Mouse (Mus musculus) embryonic facial prominence, embryonic 10.5 days (tissue): ENCODE results near the gene Gm20538. TPM values are rescaled to one million over a fixed set of nuclear protein-coding genes. Genes with fewer than 3 reads are reported as not detected.

Experiments used
- DNase-seq: peaks from one replicate; pipeline ENCODE4 v3.0.0-alpha.2; 2017; ENCODE audit warnings: low spot score
- H3K27ac ChIP-seq: fragments of 300-500 bp; sonication (generic); replicated peaks from 2 replicates; pipeline ENCODE4 v1.5.1; 2016; ENCODE audit warnings: mild to moderate bottlenecking
- H3K27me3 ChIP-seq: fragments of 300-500 bp; sonication (generic); replicated peaks from 2 replicates; pipeline ENCODE4 v1.6.1; 2016; ENCODE audit warnings: low read depth, mild to moderate bottlenecking; ENCODE audit not compliant: poor library complexity, severe bottlenecking
- H3K36me3 ChIP-seq: fragments of 300-500 bp; sonication (generic); replicated peaks from 2 replicates; pipeline ENCODE4 v1.6.1; 2016; ENCODE audit warnings: mild to moderate bottlenecking, moderate library complexity
- H3K4me1 ChIP-seq: fragments of 300-500 bp; sonication (generic); 2 replicates; pipeline ENCODE4 v1.6.1; 2016
- H3K4me3 ChIP-seq: fragments of 300-500 bp; sonication (generic); 2 replicates; pipeline ENCODE4 v1.5.1; 2016; ENCODE audit warnings: mild to moderate bottlenecking, moderate library complexity
- H3K9me3 ChIP-seq: fragments of 300-500 bp; sonication (generic); 2 replicates; pipeline ENCODE4 v1.6.1; 2016; ENCODE audit warnings: mild to moderate bottlenecking
- WGBS: fragments of 180-500 bp; shearing (Covaris S2); methylation state at CpG from one replicate; pipeline ENCODE4 v1.1.7; 2016; 5-methylcytosine and 5-hydroxymethylcytosine counted together
- polyA plus RNA-seq: library from polyadenylated mRNA; unstranded; fragments of >200 nt; fragmentation: Nextera tagmentation; extraction: Ambion mirVana; gene quantifications from 2 replicates; pipeline ENCODE4 v1.2.1, GENCODE M21; 2016

Gm20538 gene
- polyA plus RNA-seq, 1 experiment from 2014 or later: not detected

DNA sequence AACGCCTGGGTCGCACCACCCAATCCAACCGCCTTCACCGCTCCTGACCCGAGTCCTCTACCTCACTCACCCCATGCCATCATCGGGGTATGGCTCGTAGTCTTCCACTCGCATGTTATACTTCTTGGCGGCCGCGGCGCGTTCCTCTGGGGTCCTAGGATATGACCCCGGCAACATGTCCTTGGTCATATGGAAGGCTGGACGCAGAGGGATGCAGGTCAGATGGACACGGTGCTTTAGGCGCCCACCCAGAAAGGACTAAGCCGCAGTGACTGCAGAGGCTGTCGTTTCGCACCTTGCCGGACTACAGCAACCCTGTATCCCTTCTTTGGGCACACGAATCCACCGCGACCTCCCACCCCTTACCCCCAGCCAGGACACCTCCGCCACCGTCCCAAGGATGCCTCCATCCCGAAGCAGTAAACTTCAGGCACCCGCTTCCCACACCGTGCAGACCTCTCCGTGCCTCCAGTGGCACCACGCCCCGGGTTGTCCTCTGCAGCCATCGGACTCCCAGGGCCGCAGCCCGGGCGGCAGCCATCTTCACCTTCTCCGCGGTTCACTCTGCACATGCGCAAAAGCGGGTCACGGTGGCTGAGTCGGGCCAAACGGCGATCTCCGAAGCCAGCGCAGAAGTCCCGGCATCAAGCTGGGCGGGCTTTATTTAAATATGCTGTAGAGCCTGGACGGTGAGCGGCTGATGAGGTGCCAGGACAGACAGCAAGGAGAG, 2.4 kb upstream of the Gm20538 start, which contains the start of gene Ndufb8:
Gene Ndufb8 (minus strand): TSS at position 580 of the 730 bp plus-strand sequence.
- DNase-seq: peak; percentile 96
- Histone ChIP-seq H3K27ac (peak within 1 kb of the TSS; percentile 96), H3K4me1 (peaks cover 16% of the 10 kb centered on the region), H3K4me3 (peak within 1 kb of the TSS; percentile 96), H3K9me3 (no peaks in the 10 kb centered on the region), H3K36me3 (peaks cover 37% of the 10 kb centered on the region), H3K27me3 (peaks cover 7% of the 10 kb centered on the region)
- under 1% methylated on average over 50 of the region's 50 CpGs for WGBS

DNA sequence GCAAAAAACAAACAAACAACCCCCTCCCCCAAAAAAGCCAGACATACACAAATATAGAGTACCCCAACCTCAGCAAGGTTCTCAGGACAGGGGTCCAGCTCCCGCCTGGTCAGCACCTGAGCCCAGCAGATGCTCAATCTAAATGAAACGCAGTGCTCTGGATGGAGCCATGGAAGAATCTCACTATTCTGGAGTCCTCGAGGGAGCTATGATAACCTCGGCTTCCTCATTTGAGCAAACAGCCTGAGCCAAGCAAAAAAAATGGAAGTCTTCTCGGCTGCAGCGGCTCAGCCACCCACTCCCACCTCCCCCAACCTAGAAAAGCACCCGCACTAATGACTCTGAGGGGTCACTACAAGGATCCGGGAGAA, 1.8 kb upstream of the Gm20538 start:
- Histone ChIP-seq H3K9me3 (no peaks in the 10 kb centered on the region), H3K27ac (peak overlapping the region; percentile 96), H3K4me3 (peak overlapping the region; percentile 96), H3K36me3 (peaks cover 42% of the 10 kb centered on the region), H3K4me1 (peaks cover 16% of the 10 kb centered on the region), H3K27me3 (peaks cover 7% of the 10 kb centered on the region)
- WGBS: 9% methylated on average over 8 of the region's 8 CpGs
- no peak for DNase-seq

DNA sequence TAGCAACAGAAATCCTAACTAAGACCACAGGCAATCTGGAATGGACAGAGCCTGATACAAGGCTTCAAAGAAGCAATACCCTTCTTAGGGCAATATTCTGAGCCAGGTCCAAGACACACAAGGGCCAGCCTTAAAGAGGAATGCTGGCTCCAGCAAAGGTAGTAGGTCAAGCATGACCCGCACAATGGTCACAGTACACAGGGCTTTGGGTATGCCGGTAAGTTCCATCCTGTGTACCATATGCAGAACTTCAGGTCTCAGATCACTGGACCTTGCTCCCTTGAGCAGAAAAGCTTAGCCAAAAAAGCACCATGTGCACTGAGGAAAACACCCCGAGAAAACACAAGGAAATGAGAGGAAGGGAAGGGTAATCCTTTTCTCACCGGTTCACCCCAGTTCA, 655 bp upstream of the Gm20538 start:
- Histone ChIP-seq H3K36me3 (peaks cover 54% of the 10 kb centered on the region), H3K27ac (no peak overlapping the region)

DNA sequence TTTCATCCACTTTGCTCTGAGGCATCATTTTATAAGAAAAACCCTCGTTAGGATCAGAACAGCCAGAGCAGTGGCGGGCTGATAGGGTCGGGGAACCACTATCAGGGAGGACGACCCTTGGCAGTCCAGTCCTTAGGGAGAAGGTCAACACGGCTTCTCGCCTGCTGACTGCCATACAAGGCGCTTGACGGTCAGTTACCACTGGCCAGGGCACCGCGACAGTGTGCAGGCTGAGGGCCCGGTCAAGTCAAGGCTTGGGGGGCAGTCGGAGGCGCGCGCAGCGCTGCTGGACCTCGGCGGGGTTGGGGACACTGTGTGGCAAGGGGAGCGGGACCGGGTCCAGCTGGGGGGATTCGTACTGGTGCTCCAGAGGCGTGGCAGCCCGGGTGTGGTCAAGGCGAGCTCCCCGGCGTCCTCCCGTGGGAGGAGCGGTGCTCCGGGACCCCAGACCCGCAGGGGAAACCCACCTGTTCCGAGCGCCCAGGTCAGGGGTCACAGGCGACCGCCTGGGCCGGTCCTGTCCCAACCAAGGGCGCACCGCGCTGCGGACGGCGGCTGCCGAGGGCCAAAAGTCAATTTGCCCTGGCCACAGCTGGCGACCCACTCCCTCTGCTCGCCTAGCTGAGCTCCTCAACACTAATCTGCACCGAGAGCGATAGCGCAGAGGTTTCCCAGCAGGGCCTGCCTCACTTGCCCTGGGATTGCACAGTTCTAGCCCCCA, 7.2 kb downstream of the Gm20538 start, which contains the start of gene Sec31b:
Gene Sec31b (minus strand): TSS at position 544 of the 721 bp plus-strand sequence.
- WGBS: under 1% methylated on average over 47 of the region's 47 CpGs
- Histone ChIP-seq H3K4me1 (peaks cover 8% of the 10 kb centered on the region), H3K4me3 (peak within 1 kb of the TSS; percentile 68), H3K27ac (peak within 1 kb of the TSS; percentile 78), H3K9me3 (peaks cover 5% of the 10 kb centered on the region; the same call in 1 of the 2 replicates), H3K27me3 (peaks cover 35% of the 10 kb centered on the region), H3K36me3 (peaks cover 29% of the 10 kb centered on the region)
- peak; percentile 77 for DNase-seq

More for the DNA sequence above, 655 bp upstream of the Gm20538 start:
- DNase-seq: no peak
- peaks cover 7% of the 10 kb centered on the region for H3K27me3 ChIP-seq
- peaks cover 16% of the 10 kb centered on the region for H3K4me1 ChIP-seq
- H3K9me3 ChIP-seq: no peaks in the 10 kb centered on the region
- peak overlapping the region; percentile 96; the same call in 1 of the 2 replicates for H3K4me3 ChIP-seq
- 97% methylated on average over 4 of the region's 4 CpGs for WGBS

DNA sequence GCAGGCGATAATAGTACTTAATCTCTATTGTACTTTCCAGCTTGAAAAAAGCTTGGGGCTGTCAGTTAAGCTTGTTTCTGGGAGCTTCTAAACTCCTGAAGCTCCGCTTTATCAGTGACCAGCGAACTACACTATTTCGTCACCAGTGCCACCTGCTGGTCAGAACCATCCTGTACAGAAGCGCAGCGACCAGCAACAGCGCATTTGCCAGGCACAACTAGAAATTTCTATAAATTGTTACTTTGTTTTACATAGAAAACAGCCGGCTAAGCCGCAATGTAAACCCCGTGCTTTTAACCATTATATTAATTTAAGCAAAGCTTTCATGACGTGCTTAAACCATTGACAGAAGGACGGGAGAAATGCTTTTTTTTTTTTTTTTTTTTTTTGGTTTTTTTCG, 7.9 kb downstream of the Gm20538 start:
- Histone ChIP-seq H3K27me3 (peaks cover 35% of the 10 kb centered on the region), H3K36me3 (peaks cover 21% of the 10 kb centered on the region), H3K4me3 (peak overlapping the region; percentile 68), H3K4me1 (peaks cover 8% of the 10 kb centered on the region), H3K27ac (no peak overlapping the region), H3K9me3 (peaks cover 9% of the 10 kb centered on the region; the same call in 1 of the 2 replicates)
- 4% methylated on average over 13 of the region's 13 CpGs for WGBS
- DNase-seq: peak; percentile 78

DNA sequence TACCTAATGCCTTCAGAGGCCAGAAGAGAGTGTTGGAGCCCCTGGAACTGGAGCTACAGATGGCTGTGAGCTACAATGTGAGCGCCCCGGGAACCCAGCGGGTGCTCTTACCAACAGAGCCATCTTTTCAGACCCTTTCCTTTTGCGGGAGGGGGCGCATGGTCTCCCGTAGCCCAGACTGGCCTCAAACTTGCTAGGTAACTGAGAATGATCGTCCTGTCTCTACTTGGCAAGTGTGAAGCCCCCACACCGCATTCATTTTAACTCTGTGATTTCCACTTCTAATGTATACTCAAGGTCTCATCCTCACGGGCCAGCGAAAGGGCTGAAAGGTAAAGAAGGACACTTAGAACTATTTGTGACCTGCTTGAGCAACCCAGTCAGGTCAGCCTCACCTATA, 8.3 kb downstream of the Gm20538 start:
- H3K36me3 ChIP-seq: peaks cover 17% of the 10 kb centered on the region
- H3K27ac ChIP-seq: no peak overlapping the region
- peaks cover 9% of the 10 kb centered on the region; the same call in 1 of the 2 replicates for H3K9me3 ChIP-seq
- peaks cover 35% of the 10 kb centered on the region for H3K27me3 ChIP-seq
- WGBS: 60% methylated on average over 10 of the region's 10 CpGs
- no peak overlapping the region for H3K4me3 ChIP-seq
- DNase-seq: no peak
- peaks cover 8% of the 10 kb centered on the region for H3K4me1 ChIP-seq

DNA sequence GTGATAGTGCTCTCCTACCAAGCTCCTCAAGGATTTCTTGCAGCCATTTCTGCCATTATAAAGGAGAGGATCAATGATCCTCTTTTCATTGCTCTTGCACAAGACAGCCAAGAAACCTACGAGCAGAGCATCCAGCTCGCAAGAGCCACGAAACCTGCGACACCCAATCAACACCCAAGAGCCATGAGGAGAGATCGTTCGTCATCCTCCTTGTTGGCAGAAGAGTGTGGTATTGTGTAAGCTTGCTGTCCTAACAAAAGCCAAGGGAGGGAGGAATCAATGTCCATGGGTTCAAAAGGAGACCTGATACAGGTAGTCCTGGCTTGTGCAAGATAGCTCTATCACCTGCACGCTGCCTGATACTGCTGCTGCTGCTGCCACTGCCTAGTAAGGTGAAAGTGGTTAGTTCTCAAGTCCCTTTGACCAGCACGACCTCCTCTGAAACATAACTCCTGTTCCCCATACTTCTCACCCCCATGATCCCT, 9.9 kb downstream of the Gm20538 start:
- no peak for DNase-seq
- Histone ChIP-seq H3K27ac (no peak overlapping the region), H3K4me3 (no peak overlapping the region), H3K36me3 (peaks cover 1% of the 10 kb centered on the region), H3K27me3 (peaks cover 35% of the 10 kb centered on the region), H3K4me1 (peaks cover 8% of the 10 kb centered on the region), H3K9me3 (peaks cover 9% of the 10 kb centered on the region; the same call in 1 of the 2 replicates)
- 93% methylated on average over 8 of the region's 8 CpGs for WGBS

DNA sequence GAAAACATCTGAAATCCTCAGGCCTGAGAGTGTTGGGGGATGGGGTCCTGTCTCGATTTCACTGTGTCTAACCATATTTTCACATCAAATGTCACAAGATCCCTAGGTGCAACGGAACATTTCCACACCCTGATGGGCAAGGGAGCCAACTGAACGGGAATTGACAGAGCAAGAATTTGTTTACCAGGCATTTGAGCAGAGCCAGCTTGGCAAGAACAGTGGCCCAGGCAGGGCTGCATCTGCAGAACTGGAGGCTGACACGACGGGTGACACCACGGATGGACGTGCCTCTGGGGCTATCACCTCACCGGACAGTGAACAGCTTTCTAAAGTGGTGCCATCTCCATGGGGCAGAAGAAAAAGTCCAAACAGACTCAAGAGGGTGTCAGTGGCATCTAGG, 15.2 kb downstream of the Gm20538 start:
- Histone ChIP-seq H3K4me3 (no peak overlapping the region), H3K9me3 (peaks cover 9% of the 10 kb centered on the region; the same call in 1 of the 2 replicates), H3K27me3 (peaks cover 14% of the 10 kb centered on the region), H3K4me1 (no peaks in the 10 kb centered on the region), H3K36me3 (no peaks in the 10 kb centered on the region), H3K27ac (no peak overlapping the region)
- WGBS: 83% methylated on average over 8 of the region's 8 CpGs
- DNase-seq: no peak

DNA sequence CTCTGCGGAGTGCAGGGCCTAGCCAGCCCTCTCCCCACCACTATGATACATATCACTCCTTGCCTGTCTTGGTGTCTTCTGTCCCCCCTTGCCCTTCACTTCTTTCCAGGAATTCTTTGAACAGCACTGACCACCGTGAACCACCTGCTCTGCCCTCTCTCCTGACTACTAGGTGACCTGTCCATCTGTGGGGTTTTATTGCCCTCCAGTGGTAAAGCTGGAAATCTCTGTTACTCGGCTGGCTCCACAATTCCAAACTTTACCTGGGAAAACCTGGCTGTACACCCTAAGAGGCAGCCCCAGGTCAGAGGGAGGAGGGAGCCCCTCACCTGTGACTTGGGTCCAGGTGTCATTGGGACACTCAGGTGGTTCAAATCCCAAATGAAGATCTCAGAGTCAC, 17.3 kb downstream of the Gm20538 start:
- DNase-seq: no peak
- Histone ChIP-seq H3K36me3 (no peaks in the 10 kb centered on the region), H3K27me3 (peaks cover 35% of the 10 kb centered on the region), H3K4me3 (no peak overlapping the region), H3K27ac (no peak overlapping the region), H3K4me1 (no peaks in the 10 kb centered on the region), H3K9me3 (0 out of 2 replicates have a peak, but pooled peaks cover 4% of the 10 kb centered on the region)
- 34% methylated on average over 3 of the region's 3 CpGs for WGBS

DNA sequence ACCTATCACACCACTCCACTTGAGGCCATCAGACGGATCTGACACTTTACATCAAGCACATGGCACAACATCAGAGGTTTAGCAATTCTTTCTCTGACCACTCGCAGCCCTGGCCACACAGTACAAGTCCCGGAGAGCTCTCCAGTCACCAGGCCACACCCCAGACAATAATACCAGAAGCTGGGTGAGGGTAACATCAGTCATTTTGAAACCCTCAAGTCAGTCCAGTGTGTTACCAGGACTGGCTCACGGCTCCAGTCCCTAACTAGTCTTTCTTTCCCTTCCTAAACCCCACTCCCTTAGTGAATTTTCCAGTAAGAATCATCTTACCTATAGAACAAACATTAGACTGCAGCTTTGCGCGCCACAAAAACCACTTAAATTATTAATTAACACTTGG, 22.6 kb downstream of the Gm20538 start:
- Histone ChIP-seq H3K27ac (no peak overlapping the region), H3K36me3 (no peaks in the 10 kb centered on the region), H3K9me3 (no peaks in the 10 kb centered on the region), H3K4me3 (no peak overlapping the region), H3K4me1 (no peaks in the 10 kb centered on the region), H3K27me3 (peaks cover 66% of the 10 kb centered on the region)
- DNase-seq: no peak
- WGBS: 86% methylated on average over 6 of the region's 6 CpGs

DNA sequence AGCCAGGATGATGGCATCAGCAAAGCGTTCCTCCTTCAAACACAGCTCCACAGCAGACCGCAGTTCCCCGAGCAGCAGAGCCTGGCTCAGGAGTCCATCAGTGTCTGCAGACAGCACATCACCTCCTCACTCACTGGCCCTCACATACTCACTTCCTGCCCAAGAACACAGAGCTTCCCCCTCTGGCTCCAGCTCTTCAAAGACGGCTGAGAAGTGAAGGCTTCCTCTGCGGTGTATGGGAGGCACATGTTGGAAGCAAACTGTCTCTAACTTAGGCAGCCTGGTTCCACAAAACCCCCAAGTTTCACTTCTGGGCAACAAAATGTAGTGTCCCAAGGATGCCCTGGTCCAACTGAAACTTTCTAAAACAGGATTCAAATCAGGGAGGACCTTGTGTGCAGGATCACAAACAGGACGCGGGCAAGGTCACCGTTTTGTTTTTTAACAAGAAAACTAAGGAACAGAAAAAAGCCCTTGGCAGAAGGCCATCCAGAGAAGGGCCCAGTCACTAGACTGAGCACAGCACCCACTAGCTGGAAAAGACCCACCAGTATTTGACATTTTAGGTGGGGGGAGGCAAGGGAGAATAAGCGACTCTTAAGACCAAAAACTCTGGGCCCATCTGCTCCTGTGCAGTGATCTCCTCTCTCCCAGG, 27.0 kb downstream of the Gm20538 start:
- no peak overlapping the region for H3K4me3 ChIP-seq
- H3K27ac ChIP-seq: no peak overlapping the region
- H3K9me3 ChIP-seq: no peaks in the 10 kb centered on the region
- H3K27me3 ChIP-seq: peaks cover 73% of the 10 kb centered on the region
- H3K36me3 ChIP-seq: no peaks in the 10 kb centered on the region
- DNase-seq: no peak
- 87% methylated on average over 9 of the region's 9 CpGs for WGBS
- H3K4me1 ChIP-seq: no peaks in the 10 kb centered on the region

DNA sequence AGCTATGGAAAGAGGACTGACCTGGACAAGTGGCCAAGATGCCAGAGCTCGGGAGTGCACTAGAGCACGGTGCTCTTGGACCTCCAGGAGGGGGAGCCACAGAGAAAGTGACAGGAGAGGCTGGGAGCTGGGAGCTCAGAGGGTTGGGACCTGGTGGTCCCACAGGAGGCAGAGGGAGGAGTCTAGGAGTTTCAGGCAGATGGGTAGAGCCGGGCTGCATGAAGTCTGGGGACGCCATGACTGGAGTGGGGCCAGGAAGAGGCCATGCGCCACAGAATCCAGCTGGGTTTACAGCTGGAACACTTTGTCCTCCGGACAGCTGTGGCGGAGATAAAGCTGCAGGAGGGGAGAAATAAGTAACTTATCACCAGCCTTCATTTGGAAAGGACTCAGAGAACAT, 33.5 kb downstream of the Gm20538 start:
- Histone ChIP-seq H3K4me3 (no peak overlapping the region), H3K27ac (no peak overlapping the region), H3K36me3 (no peaks in the 10 kb centered on the region), H3K27me3 (peaks cover 96% of the 10 kb centered on the region), H3K4me1 (peaks cover 25% of the 10 kb centered on the region), H3K9me3 (no peaks in the 10 kb centered on the region)
- DNase-seq: peak; percentile 33
- 30% methylated on average over 7 of the region's 7 CpGs for WGBS
